Mouse (Mus musculus): ENCODE measurements around the gene Zc3h18. TPM values are rescaled to one million over a fixed set of nuclear protein-coding genes. Genes with fewer than 3 reads are reported as not detected.

Gene Zc3h18
- polyA plus RNA-seq, 2 experiments = 31.3 to 58.1 TPM

DNA sequence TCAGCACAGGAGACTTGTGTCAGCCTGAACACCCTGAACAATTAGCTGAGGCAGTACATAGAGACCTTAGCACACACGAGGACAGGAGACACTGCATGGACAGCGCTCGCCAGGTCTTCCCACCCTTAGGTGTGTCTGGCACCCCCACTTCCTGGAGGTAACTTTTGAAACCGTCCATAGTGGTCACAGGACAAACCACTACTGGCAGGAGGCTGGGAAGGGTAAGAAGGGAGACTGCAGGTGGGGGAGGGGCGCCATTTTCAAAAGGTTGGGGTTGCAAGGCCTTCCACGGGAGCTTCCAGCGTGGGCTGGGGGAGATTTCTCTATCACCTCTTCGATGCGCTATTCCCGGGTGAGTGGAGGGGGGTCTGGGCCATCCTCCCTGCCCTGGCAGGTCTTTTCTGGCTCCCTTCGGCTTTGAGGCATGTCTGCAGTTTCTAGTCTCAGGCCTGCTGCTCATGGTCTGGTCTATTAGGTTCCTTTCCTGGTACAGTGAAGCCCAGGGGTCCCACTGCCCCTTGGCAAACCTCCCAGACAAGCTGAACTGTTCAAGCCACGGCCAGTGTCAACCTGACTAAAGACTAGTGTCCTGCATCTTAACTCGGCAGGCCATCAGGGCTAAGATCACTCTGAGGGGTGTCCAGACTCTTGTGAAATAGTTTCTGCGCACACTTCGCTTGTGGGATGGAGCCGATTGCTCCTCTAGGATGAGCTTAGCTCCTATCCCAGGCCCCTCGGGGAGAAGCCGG lies 55.5 kb downstream of the Zc3h18 start:
- peak overlapping the region; percentile 79 for H3K9ac ChIP-seq (ENCODE audit: low read depth, low read length, severe bottlenecking)
- ATAC-seq (ENCODE audit: low FRiP score, low read depth) (no peak), DNase-seq (ENCODE audit: low spot score) (no peak)
- peak overlapping the region; percentile 57 for H3K4me3 ChIP-seq (replicated peaks; ENCODE audit: low read length)
- no peaks in the 10 kb centered on the region for H3K9me3 ChIP-seq (ENCODE audit: control insufficient read depth, low read length)
- peaks cover 19% of the 10 kb centered on the region for H3K36me3 ChIP-seq (ENCODE audit: control insufficient read depth, insufficient read depth, low read length)
- H3K4me1 ChIP-seq (ENCODE audit: control insufficient read depth, insufficient read depth, low read length) = peaks cover 14% of the 10 kb centered on the region
- WGBS = 36% methylated on average over 18 of the region's 18 CpGs
- peak overlapping the region; percentile 38; the same call in 1 of the 2 replicates for H3K27ac ChIP-seq (replicated peaks; ENCODE audit: low read depth, low read length)
- TF ChIP-seq POLR2A (IDR thresholded peaks at IDR 0.05; ENCODE audit: borderline replicate concordance, extremely low read depth, insufficient read depth, insufficient read length) = no peak
- H3K4me2 ChIP-seq (replicated peaks; ENCODE audit: low read depth, low read length, severe bottlenecking) = peak overlapping the region; percentile 94
- H3K27me3 ChIP-seq (ENCODE audit: control insufficient read depth, insufficient read depth, low read length) = no peaks in the 10 kb centered on the region

DNA sequence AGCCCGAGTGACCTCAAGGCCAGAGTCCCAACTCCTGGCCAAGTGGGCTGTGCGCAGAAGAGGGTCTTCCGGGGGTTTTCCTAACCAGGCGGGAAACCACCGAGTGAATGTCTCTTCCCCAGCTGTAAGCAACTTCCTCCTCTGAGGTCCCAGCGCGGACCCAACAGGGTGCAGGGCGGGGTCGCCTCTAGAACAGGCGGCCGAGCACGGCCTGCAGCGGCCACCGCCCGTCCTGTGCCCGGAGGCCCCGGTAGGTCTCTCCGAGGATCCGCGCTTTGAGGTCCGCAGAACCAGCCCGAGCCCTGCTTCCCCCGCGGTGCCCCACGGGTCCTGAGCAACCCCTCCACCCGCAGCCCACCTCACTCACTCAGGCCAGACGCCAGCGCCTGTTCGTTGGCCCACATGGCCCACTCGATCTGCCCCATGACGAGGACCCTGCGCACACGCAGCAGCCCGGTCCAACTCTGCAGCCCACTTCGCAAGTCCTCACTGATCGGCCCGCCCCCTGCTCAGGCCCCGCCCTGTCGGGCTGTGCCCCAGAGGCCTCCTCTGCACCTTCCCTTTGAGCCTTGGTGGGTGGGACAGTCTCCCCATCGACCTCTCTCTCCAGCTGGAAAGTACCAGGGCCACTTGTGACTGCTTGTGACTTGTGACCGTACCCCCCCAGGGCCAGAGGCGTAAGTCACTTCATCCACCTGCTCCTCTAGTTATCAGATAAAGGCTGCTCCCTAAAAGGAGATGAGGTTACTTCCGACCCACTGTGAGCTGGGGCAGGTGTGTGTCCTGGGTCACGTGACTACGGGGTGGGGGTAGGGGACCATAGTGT lies 56.2 kb downstream of the Zc3h18 start, which contains the start of gene Cyba:
Cyba (minus strand) TSS at position 488 of the 826 bp plus-strand sequence.
- Histone ChIP-seq H3K36me3 (ENCODE audit: control insufficient read depth, insufficient read depth, low read length) (peaks cover 27% of the 10 kb centered on the region), H3K9me3 (ENCODE audit: control insufficient read depth, low read length) (no peaks in the 10 kb centered on the region), H3K4me2 (replicated peaks; ENCODE audit: low read depth, low read length, severe bottlenecking) (peak within 1 kb of the TSS; percentile 94), H3K9ac (ENCODE audit: low read depth, low read length, severe bottlenecking) (peak within 1 kb of the TSS; percentile 79), H3K27me3 (ENCODE audit: control insufficient read depth, insufficient read depth, low read length) (no peaks in the 10 kb centered on the region), H3K27ac (replicated peaks; ENCODE audit: low read depth, low read length) (peak within 1 kb of the TSS; percentile 38; the same call in 1 of the 2 replicates), H3K4me1 (ENCODE audit: control insufficient read depth, insufficient read depth, low read length) (peaks cover 14% of the 10 kb centered on the region), H3K4me3 (replicated peaks; ENCODE audit: low read length) (peak within 1 kb of the TSS; percentile 57)
- DNase-seq (ENCODE audit: low spot score) (peak; percentile 47), ATAC-seq (ENCODE audit: low FRiP score, low read depth) (peak; percentile 81)
- TF ChIP-seq POLR2A (IDR thresholded peaks at IDR 0.05; ENCODE audit: borderline replicate concordance, extremely low read depth, insufficient read depth, insufficient read length) = peak; percentile 51; the same call in 1 of the 2 replicates
- WGBS = 4% methylated on average over 35 of the region's 45 CpGs

DNA sequence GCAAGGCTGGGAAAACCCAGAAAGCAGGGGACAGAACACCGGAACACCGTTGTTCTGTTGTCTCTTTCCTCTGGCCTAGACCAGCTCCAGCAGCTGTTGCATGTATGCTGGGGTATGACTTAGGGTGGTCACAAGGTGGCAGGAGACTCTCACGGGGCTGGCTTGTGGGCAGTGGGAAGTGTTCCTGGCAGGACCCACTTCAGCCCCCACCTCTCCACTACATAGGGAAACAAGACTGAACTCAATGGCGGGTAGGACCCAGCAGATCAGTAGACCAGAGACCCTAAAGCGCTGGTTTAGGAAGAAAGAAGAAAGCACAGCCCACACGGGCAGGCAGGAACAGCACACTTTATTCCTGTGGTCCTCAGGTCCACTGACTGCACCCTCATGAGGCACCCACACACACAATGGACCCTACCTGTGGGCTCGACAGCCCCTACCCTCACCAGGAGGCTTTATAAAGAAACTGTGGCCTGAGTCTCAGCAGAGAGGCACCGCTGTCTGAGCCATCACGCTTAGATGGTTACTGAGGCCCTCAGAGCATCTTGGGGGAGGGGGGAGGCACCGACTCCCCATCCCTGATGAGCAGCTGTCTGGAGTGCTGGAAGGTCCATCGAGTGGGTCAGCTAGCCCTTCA lies 57.0 kb downstream of the Zc3h18 start:
- DNase-seq (ENCODE audit: low spot score) (no peak), ATAC-seq (ENCODE audit: low FRiP score, low read depth) (peak; percentile 38)
- Histone ChIP-seq H3K4me2 (replicated peaks; ENCODE audit: low read depth, low read length, severe bottlenecking) (peak overlapping the region; percentile 94; the same call in 1 of the 2 replicates), H3K4me3 (replicated peaks; ENCODE audit: low read length) (0 out of 2 replicates have a peak overlapping the region, but pooled peaks have one; percentile 57), H3K27me3 (ENCODE audit: control insufficient read depth, insufficient read depth, low read length) (no peaks in the 10 kb centered on the region), H3K36me3 (ENCODE audit: control insufficient read depth, insufficient read depth, low read length) (peaks cover 30% of the 10 kb centered on the region), H3K27ac (replicated peaks; ENCODE audit: low read depth, low read length) (0 out of 2 replicates have a peak overlapping the region, but pooled peaks have one; percentile 38), H3K9ac (ENCODE audit: low read depth, low read length, severe bottlenecking) (no peak overlapping the region), H3K4me1 (ENCODE audit: control insufficient read depth, insufficient read depth, low read length) (peaks cover 14% of the 10 kb centered on the region), H3K9me3 (ENCODE audit: control insufficient read depth, low read length) (no peaks in the 10 kb centered on the region)
- no peak for TF ChIP-seq POLR2A (IDR thresholded peaks at IDR 0.05; ENCODE audit: borderline replicate concordance, extremely low read depth, insufficient read depth, insufficient read length)
- 69% methylated on average over 11 of the region's 11 CpGs for WGBS

DNA sequence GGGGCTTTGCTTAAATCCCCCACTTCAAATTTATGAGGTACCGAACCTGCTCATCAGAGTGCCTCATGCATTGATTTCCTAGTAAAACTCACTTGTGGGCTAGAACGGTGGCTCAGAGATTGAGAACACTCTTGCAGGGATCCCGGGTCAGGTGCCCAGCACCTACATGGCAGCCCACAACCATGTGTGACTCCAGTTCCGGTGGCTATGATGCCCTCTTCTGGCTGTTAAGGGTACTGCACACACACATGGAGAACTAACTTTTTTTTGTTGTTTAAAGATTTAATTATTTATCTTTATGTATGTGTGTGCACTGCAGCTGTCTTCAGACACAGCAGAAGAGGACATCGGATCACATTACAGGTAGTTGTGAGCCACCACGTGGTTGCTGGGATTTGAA lies 59.0 kb downstream of the Zc3h18 start:
- Histone ChIP-seq H3K9me3 (ENCODE audit: control insufficient read depth, low read length) (no peaks in the 10 kb centered on the region), H3K27me3 (ENCODE audit: control insufficient read depth, insufficient read depth, low read length) (no peaks in the 10 kb centered on the region), H3K4me3 (replicated peaks; ENCODE audit: low read length) (no peak overlapping the region), H3K27ac (replicated peaks; ENCODE audit: low read depth, low read length) (no peak overlapping the region), H3K9ac (ENCODE audit: low read depth, low read length, severe bottlenecking) (no peak overlapping the region), H3K36me3 (ENCODE audit: control insufficient read depth, insufficient read depth, low read length) (peaks cover 42% of the 10 kb centered on the region), H3K4me2 (replicated peaks; ENCODE audit: low read depth, low read length, severe bottlenecking) (no peak overlapping the region), H3K4me1 (ENCODE audit: control insufficient read depth, insufficient read depth, low read length) (peaks cover 14% of the 10 kb centered on the region)
- no peak for TF ChIP-seq POLR2A (IDR thresholded peaks at IDR 0.05; ENCODE audit: borderline replicate concordance, extremely low read depth, insufficient read depth, insufficient read length)
- DNase-seq (ENCODE audit: low spot score) = no peak
- WGBS = 90% methylated on average over 6 of the region's 6 CpGs
- no peak for ATAC-seq (ENCODE audit: low FRiP score, low read depth)

DNA sequence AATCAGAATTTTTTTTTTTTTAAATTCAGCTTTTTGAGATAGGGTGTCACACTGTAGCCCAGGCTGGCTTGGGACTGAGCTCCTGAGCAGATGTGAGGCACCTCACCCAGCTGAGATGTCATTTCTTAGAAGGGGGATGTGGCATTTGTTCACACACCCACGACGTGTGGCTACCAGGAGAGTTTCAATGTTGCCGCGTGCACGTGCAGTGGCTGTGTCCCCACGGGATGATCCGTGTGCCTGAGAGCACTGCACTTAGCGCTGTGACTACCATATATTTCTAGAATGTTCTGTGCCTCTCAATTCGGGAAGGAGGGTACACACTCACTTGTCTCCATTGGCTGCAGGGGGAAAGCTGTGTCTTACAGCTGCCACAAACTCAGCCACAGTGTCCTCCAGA lies 59.7 kb downstream of the Zc3h18 start:
- no peak overlapping the region for H3K9ac ChIP-seq (ENCODE audit: low read depth, low read length, severe bottlenecking)
- H3K4me1 ChIP-seq (ENCODE audit: control insufficient read depth, insufficient read depth, low read length) = peaks cover 14% of the 10 kb centered on the region
- TF ChIP-seq POLR2A (IDR thresholded peaks at IDR 0.05; ENCODE audit: borderline replicate concordance, extremely low read depth, insufficient read depth, insufficient read length) = no peak
- H3K4me2 ChIP-seq (replicated peaks; ENCODE audit: low read depth, low read length, severe bottlenecking) = no peak overlapping the region
- H3K4me3 ChIP-seq (replicated peaks; ENCODE audit: low read length) = no peak overlapping the region
- peaks cover 42% of the 10 kb centered on the region for H3K36me3 ChIP-seq (ENCODE audit: control insufficient read depth, insufficient read depth, low read length)
- no peaks in the 10 kb centered on the region for H3K9me3 ChIP-seq (ENCODE audit: control insufficient read depth, low read length)
- H3K27ac ChIP-seq (replicated peaks; ENCODE audit: low read depth, low read length) = no peak overlapping the region
- ATAC-seq (ENCODE audit: low FRiP score, low read depth) (no peak), DNase-seq (ENCODE audit: low spot score) (no peak)
- H3K27me3 ChIP-seq (ENCODE audit: control insufficient read depth, insufficient read depth, low read length) = no peaks in the 10 kb centered on the region
- 96% methylated on average over 9 of the region's 9 CpGs for WGBS
